Mouse (Mus musculus) ES-CJ7 (cell line): ENCODE data around the gene Nme2.

ENCODE experiments used
- DNase-seq: peaks from one replicate; pipeline ENCODE4 v3.0.0; 2011; ENCODE audit warnings: low read depth, low spot score

Nme2 gene

DNA sequence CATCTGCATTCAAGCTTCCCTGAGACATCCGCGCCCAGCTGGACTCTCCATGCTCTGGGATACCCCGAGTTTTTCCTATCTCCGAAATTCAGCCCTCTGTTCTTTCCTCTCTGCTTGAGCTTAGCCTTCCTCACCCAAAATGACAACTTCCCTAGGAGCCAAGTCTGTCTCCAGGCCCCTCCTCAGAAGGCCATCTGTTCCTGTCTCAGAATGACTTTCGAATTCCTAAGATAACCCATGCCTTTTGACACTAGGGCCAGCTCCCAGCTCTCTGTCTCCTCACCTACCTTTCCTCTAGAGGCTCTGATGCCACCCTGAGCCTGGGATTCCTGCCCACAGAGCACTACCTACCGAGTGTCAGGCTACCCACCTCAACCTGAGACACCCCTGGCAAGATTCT, at the start of gene Nme2:
Gene Nme2, minus strand, starts transcription at position 101 of the 400 bp plus-strand sequence.
- no peak for DNase-seq

DNA sequence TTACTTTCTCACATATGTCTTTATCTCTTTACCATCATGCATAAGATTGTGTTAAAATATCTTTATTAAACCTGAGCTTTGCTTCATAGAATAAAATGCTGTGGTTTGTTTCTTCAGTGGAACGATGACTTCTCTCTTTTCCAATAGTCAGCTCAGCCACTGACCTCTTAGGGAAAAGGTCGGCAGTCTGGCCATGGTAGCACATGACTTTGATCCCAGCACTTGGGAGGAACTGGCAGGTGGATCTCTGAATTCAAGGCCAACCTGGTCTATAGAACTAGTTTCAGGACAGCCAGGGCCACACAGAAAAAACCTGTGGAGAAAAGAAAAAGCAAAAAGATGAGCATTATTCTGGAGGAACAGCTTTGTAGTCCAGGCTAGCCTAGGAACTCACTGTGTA, 47.3 kb upstream of the Nme2 start:
- no peak for DNase-seq

DNA sequence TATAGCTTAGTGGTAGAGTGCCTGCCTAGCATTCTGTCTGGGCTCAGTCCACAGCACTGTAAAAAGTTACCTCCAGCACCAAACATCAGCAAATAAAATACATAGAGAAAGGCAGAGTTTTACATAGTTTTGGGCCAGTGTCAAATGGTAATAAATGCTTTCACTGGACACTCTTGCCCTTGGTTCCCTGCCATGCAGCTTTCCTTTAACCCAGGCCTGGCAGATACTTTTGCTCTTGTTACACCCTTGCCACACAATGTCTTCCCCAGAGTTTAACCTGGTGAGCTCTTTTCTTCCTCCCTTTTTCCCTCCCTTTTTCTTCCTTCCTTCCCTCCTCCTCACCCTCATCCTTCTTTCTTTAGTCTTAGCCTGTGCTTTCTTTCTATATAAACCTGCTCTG, 43.2 kb upstream of the Nme2 start:
- DNase-seq: no peak

DNA sequence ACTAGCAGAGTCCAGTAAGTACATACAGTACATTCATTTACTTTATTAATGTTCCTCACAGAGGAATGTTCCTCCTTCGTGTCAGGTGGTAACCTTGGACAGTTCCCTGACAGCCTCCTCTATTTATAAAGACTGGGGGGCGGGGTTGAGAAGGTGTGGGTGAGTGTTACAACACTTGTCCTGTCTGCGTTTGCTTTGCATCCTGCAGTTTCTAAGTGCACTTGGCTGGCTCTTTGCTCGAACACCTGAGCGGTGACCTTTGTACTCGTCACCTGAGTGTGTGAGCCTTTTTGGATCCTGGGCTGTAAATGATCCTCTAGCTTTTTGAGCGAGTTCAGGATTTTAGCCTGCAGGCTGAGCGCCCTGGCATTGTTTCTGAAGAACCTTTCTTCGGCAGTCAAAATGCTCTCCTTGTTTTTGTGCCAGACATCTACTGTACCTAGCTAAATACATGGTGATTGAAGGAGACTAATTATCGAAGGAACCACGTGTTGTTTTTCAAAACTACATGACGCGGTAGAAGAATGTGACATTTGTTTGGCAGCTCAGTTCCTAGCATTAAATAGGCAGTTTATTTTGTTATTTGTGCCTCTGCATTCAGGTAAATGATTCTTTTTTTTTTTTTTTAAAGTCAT, 41.2 kb upstream of the Nme2 start:
- DNase-seq: peak; percentile 44

DNA sequence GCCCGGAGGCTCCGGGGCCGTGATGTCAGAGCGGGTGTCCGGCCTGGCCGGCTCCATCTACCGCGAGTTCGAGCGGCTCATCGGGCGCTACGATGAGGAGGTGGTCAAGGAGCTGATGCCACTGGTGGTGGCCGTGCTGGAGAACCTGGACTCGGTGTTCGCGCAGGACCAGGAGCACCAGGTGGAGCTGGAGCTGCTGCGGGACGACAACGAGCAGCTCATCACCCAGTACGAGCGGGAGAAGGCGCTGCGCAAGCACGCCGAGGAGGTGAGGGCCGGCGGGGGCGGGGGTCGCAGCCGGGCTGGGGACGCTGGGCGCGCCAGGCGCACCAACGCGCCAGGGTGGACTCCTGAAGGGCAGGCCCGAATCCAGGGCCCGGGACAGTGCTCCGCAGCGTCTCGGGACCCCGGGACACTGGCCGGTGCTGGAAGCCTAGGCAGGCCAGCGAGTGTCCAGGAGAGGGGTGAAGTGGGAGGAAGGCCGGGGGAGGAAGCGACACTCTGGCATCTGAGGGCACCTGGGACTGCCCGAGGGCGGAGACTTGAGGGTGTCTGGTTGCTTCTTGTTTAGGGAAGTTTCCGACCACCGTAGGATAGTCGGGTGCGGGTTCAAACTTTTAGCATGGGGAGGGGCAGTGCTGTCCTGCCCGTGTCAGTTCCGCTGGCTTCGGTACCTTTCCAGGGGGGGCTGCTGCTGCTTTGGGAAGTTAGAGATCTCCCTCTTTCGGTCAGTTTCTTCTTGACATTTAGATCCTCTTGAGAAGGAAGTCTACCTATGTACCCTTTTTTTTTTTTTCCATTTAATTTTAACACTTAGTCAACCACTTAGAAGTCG, 40.5 kb upstream of the Nme2 start:
- peak; percentile 18 for DNase-seq

DNA sequence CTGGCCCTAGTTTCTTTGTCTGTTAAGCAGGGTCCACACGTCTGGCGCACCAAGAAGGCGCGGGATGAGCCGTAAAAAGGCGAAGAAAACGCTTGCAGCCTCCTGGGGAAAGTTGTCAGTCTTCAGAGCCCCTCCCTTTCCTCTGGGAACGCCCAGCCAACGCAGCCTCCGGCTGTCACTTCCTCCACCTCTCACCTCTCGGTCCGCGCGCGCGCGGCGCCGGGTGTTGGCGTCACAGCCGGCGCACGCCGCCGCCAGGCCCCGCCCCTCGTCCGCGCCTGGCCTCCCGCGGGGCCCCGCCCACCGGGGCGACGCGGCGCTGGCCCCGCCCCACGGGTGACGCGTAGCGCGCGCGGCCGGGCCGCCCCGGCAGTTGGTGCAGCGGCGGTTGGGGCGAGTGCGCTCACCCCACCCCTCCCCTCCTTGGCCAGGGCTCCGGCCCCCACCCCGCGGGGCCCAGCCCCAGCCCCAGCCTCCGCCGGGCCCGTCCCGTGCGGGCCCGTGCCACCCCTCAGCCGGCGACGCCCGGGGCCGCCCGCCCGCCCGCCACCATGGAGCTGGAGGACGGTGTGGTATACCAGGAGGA, 39.8 kb upstream of the Nme2 start, which contains the start of gene Spag9:
Gene Spag9, plus strand, starts transcription at position 372 of the 586 bp plus-strand sequence.
- peak; percentile 93 for DNase-seq

DNA sequence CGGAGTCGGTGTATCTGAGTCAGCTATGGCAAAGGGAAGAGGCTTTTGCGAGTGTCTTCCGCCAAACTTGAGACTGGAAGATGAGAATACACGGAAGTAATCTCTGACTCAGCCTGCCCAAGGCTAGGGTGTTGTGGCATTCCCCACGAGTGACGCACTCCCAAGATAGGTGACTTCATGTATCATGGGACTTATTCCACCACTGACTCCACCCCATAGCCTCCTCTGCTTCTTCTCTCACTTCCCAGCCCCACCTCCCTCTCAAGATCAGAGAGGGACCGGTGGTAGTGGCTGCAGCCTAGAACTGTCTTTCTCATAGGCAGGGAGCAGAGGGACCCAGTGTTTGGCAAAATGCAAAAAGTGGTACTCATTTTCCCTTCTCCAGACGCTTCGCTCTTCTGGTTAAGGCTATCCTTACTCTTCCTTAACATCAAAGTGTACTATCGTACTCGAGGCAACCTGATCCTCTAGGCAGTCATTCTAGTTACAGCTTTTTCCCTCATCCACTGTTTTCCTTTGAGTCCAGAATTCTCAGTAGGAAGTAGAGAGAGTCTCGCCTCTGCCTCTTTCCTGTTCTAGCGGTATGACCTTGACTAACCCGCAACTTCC, 39.2 kb upstream of the Nme2 start:
- DNase-seq: peak; percentile 76

DNA sequence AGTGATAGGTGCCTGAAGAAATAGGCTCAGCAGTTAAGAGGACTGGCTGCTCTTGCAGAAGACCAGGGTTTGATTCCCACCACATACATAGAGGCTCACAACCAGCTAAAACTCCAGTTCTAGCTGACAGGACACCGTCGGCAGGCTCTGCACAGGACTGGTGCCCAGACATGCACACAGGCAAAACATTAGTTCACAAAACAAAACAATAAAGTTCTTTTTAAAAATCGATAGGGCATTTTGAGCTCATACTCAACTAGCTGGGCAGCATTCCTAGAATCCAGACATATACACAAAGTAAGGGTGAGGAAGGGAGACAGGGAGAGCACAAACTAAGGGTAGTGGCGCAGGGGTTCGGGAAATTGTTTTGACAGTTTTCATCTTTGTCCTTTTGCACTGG, 38.5 kb upstream of the Nme2 start:
- no peak for DNase-seq

DNA sequence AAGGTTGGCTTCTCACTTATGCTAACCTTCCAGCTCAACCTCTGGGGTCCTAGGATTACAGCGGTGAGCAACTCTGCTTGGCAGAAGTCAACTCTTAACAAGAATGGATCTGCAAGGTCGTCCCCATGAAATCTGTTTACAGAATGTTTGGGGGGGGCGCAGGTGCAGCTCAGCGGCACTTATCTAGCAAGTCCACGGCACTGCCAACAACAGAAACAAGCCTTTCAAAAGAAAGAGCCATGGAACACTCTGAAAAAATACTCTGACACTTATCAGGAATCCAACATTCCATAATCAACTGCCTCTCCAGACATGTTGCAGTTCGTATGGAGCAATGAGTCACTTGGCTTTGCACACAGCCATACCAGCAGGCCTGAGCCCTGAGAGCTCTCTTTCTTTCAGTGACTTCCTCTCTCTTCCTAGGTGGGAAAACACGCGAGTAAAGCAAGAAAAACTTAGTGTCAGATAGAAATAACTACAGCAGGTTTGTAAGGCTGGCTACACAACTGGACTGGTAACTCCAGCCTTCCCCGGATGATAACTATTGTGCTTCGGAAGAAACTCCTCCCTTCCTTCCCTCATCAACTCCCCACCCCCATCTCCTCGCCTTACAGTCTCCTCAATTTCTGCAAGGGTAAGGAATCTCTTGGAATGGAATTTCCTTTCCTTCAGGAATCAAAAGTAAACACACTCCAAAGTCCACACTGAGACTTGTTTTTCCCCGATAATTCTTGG, 32.4 kb upstream of the Nme2 start:
- DNase-seq: no peak

DNA sequence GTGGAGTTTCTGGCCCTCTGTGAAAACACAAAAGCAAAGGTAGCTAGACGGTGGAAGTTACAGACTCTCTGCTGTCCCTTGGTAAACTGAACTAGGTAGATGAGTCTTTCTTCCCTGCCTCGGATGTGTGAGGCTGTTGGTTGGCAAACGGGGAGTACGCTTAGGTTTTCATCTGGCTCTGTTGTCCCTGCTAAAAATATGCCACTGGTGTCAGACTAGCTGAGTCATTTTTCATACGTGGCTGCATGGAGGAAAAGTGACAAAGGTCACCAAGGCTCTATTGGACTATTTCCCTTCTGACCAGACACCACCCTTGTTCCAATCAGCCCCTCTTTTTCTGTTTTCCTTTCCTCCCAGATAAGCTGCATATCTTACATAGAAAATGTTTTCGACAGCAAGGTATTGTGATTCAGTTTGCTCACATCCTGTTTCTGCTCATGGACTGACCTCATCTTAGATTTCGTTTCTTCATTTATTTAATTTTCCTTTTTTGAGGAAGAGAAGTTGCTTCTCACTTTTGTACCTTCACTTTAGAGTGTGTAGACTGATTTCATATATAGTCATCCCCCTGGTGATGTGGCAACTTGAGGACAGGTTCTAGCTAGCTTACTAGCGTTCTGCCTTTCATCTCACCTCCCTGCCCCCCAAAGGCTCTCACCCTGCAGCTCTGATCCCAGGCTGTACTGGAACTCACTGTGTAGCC, 31.7 kb upstream of the Nme2 start:
- no peak for DNase-seq

DNA sequence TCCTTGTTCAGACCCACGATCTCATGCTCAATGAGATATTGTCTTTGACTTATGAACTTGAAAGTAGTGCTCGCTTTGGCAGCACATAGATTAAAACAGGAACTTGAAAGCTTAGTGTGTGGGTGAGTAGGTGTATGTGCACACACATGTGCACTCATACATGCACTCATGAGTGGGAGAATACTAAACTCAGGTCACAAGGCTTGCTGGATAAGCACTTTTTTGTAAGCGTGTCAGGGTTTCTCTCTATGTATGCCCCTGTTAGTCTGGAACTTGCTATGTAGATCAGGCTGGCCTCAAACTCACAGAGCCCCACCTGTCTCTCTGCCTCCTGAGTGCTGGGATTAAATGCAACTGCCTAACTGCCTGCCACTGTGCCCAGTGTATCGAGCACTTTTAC, 31.0 kb upstream of the Nme2 start:
- DNase-seq: no peak

DNA sequence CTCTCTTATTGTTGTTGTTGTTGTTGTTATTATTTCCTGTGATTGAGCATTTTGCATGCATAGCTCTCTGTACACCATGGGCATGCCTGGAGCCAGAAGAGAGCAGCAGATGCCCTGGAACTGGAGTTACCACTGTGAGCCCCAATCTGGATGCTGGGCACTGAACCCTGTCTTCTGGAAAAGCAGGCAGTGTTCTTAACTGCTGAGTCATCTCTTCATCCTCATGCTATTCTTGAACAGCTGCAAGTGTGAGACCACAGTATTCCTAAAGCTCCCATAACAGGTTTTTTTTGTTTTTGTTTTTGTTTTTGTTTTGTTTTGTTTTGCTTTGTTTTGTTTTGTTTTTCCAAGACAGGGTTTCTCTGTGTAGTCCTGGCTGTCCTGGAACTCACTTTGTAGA, 30.2 kb upstream of the Nme2 start:
- no peak for DNase-seq

DNA sequence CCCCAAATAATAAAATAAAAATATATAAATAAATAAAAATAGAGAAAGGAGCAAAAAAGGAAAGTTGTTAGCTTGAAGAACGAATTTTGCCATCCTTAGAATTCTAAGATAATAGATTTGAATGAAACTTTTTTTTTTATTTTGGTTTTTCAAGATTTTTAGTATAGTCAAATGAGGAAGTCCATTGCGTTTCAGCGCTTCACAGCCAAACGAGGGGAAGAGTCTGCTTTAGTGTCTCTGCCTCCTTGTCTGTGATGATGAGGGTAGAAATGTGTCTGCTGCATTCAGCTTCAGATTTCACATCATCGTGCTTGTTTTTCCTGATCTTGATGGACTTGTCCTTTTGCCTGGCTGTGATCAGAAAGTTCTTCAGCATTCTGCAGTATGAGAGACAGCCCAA, 29.2 kb upstream of the Nme2 start:
- no peak for DNase-seq

DNA sequence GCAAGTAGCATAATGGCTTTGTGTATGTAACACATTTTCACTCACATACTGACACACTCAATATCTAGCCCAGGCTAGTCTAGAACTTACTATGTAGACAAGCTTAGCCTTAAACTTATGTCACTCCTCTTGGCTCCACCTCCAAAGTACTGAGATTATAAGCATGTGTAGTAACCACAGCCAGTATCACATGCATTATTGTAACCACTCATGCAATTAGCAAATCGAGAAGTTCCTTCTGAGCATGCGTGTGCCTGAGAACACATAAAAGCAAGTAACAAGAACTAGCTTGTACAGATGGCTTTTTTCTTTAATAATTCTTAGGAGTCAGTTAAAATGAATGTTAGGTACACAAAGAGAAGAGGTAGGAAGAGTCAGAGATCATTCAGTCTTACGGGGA, 28.6 kb upstream of the Nme2 start:
- no peak for DNase-seq

DNA sequence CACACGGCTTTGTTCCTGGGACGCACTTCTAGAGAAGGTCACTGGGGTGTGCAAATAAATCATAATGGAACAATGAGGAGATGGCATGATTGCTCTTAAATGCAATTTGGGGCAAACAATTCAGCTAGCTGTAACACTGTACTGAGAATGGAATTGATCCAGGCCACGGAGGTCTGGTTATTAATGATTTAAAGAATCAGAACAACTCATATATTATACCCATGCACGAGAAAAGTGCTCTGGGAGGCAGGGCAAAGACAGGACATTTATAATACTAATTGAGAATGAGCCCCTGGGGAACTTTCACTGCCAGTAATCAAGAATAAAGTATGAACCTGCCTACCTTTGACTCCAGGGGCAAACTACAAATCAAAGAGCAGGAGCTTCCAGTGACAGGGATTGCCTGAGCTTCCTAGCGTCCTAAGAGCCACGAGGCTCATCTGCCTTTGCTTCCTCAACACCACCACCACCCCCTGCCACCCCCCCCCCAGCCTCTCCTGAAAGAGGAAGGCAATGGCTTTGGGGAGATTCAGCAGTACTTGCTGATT, 23.5 kb upstream of the Nme2 start:
- no peak for DNase-seq

DNA sequence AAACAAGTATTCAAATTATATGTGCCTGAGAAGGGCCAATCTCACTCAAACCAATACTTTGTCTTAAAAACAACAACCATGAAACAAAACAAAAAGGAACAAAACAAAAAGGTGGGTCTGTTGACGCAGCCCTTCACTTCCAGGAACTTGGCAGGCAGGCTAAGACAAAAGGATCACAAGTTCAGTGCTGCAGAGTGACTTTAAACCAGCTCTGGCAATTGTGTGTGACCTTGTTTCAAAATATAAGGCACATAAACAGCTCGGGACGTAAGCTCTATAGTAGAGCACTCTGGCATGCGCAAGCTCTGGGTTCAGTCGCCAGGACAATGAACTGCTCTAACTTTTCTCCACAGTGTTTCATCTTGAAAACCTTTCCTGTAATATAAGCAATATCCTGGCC, 16.9 kb upstream of the Nme2 start:
- DNase-seq: peak; percentile 69

DNA sequence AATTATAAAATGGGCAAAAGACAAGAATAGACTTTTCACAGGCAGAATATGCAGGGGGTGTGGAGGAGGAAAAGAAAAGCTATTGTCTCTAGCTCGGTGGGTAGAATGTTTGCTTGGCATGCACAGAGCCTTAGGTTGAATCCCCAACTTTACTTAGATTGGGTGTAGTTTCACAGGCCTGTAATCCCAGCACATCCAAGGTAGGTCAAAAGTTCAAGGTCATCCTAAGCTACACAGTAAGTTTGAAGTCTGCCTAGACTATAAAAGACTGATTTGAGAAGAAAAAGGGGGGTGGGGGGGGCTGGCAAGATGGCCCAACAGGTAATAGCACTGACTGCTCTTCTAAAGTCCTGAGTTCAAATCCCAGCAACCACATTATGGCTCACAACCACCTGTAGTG, 13.7 kb upstream of the Nme2 start:
- peak; percentile 59 for DNase-seq

DNA sequence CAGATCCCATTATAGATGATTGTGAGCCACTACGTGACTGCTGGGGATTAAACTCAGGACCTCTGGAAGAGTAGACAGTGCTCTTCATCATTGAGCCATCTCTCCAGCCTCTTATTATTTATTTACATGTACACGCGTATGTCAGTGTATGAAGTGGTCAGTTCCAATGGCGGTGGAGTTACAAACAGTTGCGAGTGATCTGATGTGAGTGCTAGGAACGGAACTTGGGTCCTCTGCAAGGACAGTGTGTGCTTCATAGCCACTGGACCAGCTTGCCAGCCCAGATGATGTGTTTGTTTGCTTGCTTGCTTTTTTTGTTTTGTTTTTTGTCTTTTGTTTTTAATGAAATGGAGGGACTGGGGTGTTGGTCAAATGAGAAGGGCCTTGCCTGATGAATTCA, 13.1 kb upstream of the Nme2 start:
- DNase-seq: no peak

DNA sequence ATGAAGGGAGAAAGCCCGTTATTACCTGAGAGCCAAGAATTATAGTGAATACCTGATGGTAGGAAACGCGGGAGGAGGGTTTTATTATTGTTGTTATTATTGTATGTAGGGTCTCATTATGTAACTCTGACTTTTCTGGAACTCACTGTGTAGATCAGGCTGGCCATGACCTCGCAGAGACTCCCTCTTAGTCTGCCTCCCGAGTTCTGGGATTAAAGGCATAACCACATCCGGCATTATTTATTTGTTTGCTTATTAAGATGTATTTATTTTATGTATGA, 12.7 kb upstream of the Nme2 start:
- no peak for DNase-seq

DNA sequence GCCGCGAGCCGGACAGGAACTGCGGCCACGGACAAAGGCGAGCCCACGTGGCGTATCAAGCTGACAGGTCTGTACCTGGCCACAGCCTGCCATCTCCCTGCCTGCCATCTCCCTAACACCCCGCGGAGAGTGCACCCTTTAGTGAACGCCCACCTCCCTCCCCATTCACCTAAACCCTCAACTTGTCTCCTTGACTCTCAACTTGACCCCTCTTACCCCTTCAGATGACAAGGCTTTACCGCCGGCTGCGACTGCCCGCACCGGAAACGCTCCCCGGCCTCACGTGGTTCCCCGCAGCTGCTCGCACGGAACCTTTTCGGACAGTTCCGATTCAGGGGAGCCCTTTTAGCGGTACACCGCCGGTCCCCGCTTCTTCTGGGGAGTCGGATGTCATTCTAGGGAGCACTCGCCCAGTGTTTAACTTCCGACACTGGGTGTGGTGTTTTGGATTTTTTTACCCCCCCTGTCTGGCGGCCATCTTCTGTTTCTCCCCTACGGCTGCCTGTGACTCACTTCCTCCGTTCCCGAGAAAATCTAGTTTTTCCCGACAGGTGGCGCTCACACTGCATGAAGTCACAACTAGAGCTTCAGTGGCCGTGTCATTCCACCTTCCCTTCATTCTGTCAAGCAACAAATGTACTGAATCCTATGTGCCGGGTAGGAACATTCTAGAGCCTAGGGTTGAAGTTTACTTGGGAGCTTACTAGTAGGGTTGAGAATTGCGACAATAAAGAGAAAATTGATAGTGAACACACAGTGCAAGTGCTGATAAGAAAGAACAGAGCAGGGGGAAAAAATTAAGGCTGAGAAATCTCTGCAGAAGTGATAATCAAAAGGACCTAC, 12.2 kb upstream of the Nme2 start, which contains the start of the genes Gm20390 and Nme1:
Gene Gm20390, minus strand, starts transcription at position 289 of the 843 bp plus-strand sequence.
Gene Nme1, minus strand, starts transcription at position 517 of the 843 bp plus-strand sequence.
- peak; percentile 98 for DNase-seq
